Mouse (Mus musculus) myocyte (in vitro differentiated cells): ENCODE results near the gene Wdcp.
A peak's percentile ranks its signal among the peaks of the same experiment; 100 is the strongest.

Experiments used
- MYOD1 ChIP-seq, 3 experiments: IDR thresholded peaks; one replicate each; pipeline ENCODE4 v1.6.1; 2011; ENCODE audit warnings: control low read depth in 2 of 3, low read depth in 2 of 3, mild to moderate bottlenecking in 2 of 3, moderate library complexity in 1 of 3; ENCODE audit not compliant: insufficient read length in 2 of 3, control insufficient read depth in 1 of 3
- POLR2A ChIP-seq: IDR thresholded peaks from one replicate; pipeline ENCODE4 v1.6.1; 2011; ENCODE audit warnings: low read depth, mild to moderate bottlenecking, control low read depth, moderate library complexity; ENCODE audit not compliant: insufficient read length
- USF1 ChIP-seq: IDR thresholded peaks from one replicate; pipeline ENCODE4 v1.6.1; 2011; ENCODE audit warnings: low read depth, mild to moderate bottlenecking, control low read depth, moderate library complexity

GRCm38 (mm10) chr12:4842890-4843597 is at the start of gene Wdcp:
- TF ChIP-seq MYOD1 (IDR thresholded peaks at IDR 0.05; ENCODE audit: control insufficient read depth in 1 of 3, insufficient read length in 2 of 3, low read depth in 2 of 3) (no peak), POLR2A (peak; percentile 67), USF1 (peak; percentile 56)
